Mouse (Mus musculus): Measurements from ENCODE around the gene Tspyl2.
"Not testable (repeated sequence)": the region's sequence is repeated elsewhere in the genome, so short reads cannot be mapped to it uniquely, and the experiment has no call there.

The Tspyl2 gene

GRCm38 (mm10) chrX:152342358-152342901 is at the start of gene Tspyl2:
Tspyl2 (minus strand) TSS chrX:152342425.
- DNase-seq (ENCODE audit: low read depth), result peak; percentile 92

GRCm38 (mm10) chrX:152368397-152369273 is 26.4 kb upstream of the Tspyl2 start, which contains the start of gene Gpr173:
Gpr173 (minus strand) TSS chrX:152368704.
- DNase-seq (ENCODE audit: low read depth), result no peak

GRCm38 (mm10) chrX:152368054-152368396 is 25.8 kb upstream of the Tspyl2 start:
- DNase-seq (ENCODE audit: low read depth), result no peak

- no peak for DNase-seq (ENCODE audit: low read depth)
Measured at GRCm38 (mm10) chrX:152366418-152366817, 24.2 kb upstream of the Tspyl2 start.

- DNase-seq (ENCODE audit: low read depth), result peak; percentile 79
Measured at GRCm38 (mm10) chrX:152352553-152353153, 10.4 kb upstream of the Tspyl2 start.

- DNase-seq (ENCODE audit: low read depth), result no peak
Measured at GRCm38 (mm10) chrX:152347041-152347440, 4.8 kb upstream of the Tspyl2 start.

- DNase-seq (ENCODE audit: low read depth), result no peak
Measured at GRCm38 (mm10) chrX:152346587-152346986, 4.4 kb upstream of the Tspyl2 start.

GRCm38 (mm10) chrX:152342903-152343302 is 678 bp upstream of the Tspyl2 start:
- no peak for DNase-seq (ENCODE audit: low read depth)

- DNase-seq (ENCODE audit: low read depth), result no peak
Measured at GRCm38 (mm10) chrX:152341496-152341895, 729 bp downstream of the Tspyl2 start.

- peak; percentile 90 for DNase-seq (ENCODE audit: low read depth)
Measured at GRCm38 (mm10) chrX:152336546-152337332, 5.5 kb downstream of the Tspyl2 start.

- DNase-seq (ENCODE audit: low read depth), result not testable (repeated sequence)
Measured at GRCm38 (mm10) chrX:152336123-152336522, 6.1 kb downstream of the Tspyl2 start.

- DNase-seq (ENCODE audit: low read depth), result not testable (repeated sequence)
Measured at GRCm38 (mm10) chrX:152329400-152329799, 12.8 kb downstream of the Tspyl2 start.

GRCm38 (mm10) chrX:152327689-152328052 is 14.6 kb downstream of the Tspyl2 start:
- no peak for DNase-seq (ENCODE audit: low read depth)

GRCm38 (mm10) chrX:152326996-152327688 is 15.1 kb downstream of the Tspyl2 start, which contains the start of gene Kantr:
Kantr (minus strand) TSS chrX:152327495.
- peak; percentile 81 for DNase-seq (ENCODE audit: low read depth)

- DNase-seq (ENCODE audit: low read depth), result peak; percentile 34
Measured at GRCm38 (mm10) chrX:152323584-152323983, 18.6 kb downstream of the Tspyl2 start.

GRCm38 (mm10) chrX:152322776-152323175 is 19.4 kb downstream of the Tspyl2 start:
- DNase-seq (ENCODE audit: low read depth), result no peak

- no peak for DNase-seq (ENCODE audit: low read depth)
Measured at GRCm38 (mm10) chrX:152320535-152320934, 21.7 kb downstream of the Tspyl2 start.

GRCm38 (mm10) chrX:152307942-152308341 is 34.3 kb downstream of the Tspyl2 start:
- DNase-seq (ENCODE audit: low read depth), result peak; percentile 46

- DNase-seq (ENCODE audit: low read depth), result no peak
Measured at GRCm38 (mm10) chrX:152307371-152307770, 34.9 kb downstream of the Tspyl2 start.

GRCm38 (mm10) chrX:152306224-152306623 is 36.0 kb downstream of the Tspyl2 start:
- DNase-seq (ENCODE audit: low read depth), result no peak

GRCm38 (mm10) chrX:152287026-152287425 is 55.2 kb downstream of the Tspyl2 start:
- not testable (repeated sequence) for DNase-seq (ENCODE audit: low read depth)
